Mouse (Mus musculus) frontal cortex, postnatal 25 days (tissue): ENCODE measurements around the gene Fam163a.
A peak's percentile ranks its signal among the peaks of the same experiment; 100 is the strongest.

ENCODE experiments used
- DNase-seq, 2 experiments: peaks; one replicate each; pipeline ENCODE4 v3.0.0; 2022; ENCODE audit warnings: low spot score in 2 of 2

The Fam163a gene

DNA sequence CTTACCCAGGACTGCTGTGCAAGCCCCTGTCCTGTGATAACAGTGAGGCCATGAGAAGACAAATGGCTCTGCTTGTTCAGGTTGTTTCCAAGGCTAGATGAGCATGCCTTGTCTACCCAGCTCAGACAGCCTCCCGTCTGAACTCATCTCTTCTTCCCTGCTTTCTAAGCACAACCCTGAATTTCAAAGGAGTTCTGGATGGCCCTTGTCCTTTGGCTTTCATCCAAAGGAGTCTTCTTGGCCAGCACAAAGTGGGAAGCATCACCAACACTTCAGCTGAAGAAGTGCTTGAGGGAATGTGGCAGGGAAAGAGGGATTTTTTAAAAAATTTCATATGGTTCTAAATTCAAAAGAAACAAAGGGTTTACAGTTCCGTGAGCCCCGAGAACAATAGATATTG, 3.8 kb downstream of the Fam163a start:
- no peak for DNase-seq

GRCm38 (mm10) chr1:156197588-156197987, 7.2 kb downstream of the Fam163a start:
- no peak for DNase-seq

DNA sequence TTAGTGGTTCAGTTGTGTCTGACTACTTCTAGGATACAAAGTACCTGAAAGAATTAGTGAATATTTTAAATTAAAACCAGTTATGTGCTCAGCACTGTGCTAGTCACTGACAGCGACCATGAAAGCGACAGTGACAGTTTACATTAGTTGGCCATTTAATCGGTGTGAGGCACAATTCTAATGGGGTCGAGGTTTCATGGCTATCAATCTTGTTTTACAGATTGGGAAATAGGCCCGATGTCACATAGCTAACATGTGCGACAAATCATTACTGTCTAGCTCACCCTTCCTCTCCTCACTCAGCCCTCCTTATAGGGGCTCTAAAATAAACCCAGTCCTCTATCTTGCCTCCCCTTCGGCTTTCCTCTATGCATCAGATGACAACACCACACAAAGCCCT, 11.5 kb downstream of the Fam163a start:
- no peak for DNase-seq

DNA sequence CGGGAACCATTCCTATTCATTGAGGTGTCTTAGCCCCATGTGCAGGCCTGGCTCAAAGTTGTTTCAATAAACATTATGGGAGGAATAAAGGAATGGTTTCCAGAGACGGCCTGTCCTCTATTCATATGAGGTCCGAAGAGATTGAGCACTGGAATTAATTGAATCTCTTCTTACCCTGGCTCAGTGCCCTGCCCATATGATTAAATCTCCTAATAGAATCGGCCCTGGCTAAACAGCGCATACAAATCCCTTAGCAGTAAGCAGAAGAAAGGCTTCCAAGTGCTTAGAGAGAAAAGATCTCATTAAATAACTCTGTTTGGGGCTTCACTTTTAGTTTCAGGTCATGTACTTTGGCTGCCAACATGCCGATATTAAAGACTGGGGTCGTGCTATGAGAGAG, 12.0 kb downstream of the Fam163a start:
- no peak for DNase-seq

GRCm38 (mm10) chr1:156186646-156187045, 18.2 kb downstream of the Fam163a start:
- no peak for DNase-seq

GRCm38 (mm10) chr1:156184158-156184571, 20.7 kb downstream of the Fam163a start:
- DNase-seq: no peak

- DNase-seq: no peak
Measured at GRCm38 (mm10) chr1:156183176-156183958, 21.5 kb downstream of the Fam163a start.

DNA sequence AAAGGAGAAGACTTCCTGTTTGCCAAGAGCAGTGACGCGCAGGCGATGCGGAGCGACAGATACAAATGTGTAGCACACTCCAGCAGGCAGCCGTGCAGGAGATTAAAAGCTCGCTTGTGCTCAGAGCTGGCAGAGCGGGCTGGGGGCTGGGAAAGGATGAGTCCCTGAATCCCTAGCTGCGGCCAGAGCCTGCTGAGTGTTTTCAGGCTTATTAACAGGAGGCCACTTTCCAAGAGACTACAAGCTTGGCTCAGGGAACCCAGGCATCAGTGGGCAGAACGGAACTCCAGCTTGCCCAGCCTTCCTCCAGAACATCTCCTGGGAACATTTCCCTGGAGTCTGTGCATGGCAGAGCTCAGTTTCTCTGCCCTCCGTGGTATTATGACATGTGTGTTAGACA, 25.0 kb downstream of the Fam163a start:
- peak in 1 of 2 experiments; percentile 24 for DNase-seq

DNA sequence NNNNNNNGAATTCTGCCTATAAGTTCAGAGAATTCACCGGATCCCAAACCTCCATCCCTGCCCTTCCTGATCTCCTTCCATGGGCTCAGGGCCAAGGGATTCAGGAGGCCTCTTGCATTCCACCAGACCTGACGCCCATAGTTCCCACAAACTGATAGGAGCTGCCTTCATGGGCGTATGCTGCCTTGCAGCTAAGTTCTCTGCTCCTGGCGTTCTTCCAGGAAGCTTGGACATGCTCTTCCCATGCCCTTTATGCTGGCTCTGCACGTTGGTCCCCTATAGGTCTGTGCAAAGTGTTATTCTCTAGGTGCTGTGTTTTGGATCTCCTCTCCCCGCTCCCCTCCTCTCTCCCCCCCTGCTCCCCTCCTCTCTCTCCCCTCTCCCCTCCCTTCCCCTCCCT, 36.1 kb downstream of the Fam163a start:
- DNase-seq: no peak

- DNase-seq: no peak
Measured at GRCm38 (mm10) chr1:156116770-156117169, 88.1 kb downstream of the Fam163a start.

GRCm38 (mm10) chr1:156113884-156114499, 90.8 kb downstream of the Fam163a start:
- no peak for DNase-seq

DNA sequence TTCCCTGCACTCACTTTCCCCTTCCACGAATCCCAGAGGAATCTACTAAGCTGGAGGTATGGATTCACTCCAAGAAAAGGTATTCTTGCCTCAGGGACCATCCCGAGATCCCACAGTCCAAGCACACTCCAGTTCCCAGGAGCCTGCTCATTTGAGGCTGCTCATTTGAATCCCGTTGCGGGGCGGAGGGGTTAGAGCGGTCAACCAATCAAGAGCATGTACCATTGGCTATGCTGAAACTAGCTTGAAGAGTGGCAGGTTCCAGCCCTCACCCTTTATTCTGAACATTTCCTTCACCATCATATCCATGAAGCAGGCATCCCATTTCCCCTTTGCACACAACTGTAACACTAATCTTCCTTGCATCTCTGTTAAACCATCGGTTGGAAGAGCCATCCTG, 92.7 kb downstream of the Fam163a start:
- DNase-seq: no peak

DNA sequence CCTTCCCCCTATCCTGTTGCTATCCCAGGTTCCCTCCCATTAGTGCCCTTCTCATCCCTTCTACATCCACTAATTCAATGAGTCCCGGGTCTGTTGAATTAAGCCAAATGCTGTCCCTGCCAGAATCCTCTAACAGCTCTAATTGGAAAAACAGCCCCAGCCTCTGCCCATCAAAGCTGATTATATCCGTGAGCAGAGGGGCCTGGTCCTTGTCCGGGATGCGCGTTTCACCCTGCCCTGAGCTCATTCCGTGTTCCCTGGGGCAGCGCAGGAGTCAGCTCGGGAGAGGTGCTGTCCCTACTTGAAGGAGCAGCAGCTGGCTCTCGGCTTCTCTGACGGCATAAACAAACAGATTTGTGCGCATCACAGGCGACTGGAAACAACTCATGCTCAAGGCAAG, 93.1 kb downstream of the Fam163a start:
- no peak for DNase-seq

GRCm38 (mm10) chr1:156111090-156111489, 93.7 kb downstream of the Fam163a start:
- DNase-seq: no peak

GRCm38 (mm10) chr1:156108400-156108799, 96.4 kb downstream of the Fam163a start:
- DNase-seq: no peak

DNA sequence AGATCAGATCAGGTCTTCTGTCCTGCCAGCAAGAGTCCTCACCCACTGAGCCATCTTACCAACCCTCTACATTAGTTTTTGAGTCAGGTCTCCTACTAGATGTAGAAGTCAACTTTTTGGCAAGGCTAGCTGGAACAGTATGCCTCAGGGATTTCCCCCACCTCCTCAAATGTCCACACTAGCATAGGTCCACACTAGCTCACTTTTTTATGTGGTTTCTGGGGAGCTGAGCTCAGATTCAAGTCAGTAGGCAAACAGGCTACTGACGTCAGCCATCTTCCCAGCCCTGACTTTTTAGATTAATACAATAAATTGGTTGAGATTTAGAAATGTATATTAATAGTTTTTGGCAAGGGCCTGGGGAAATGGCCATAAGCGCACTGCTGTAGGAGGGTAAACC, 97.4 kb downstream of the Fam163a start:
- no peak for DNase-seq

- no peak for DNase-seq
Measured at GRCm38 (mm10) chr1:156105381-156105780, 99.4 kb downstream of the Fam163a start.

GRCm38 (mm10) chr1:156103763-156104162, 101.1 kb downstream of the Fam163a start:
- DNase-seq: no peak

GRCm38 (mm10) chr1:156091811-156092210, 113.0 kb downstream of the Fam163a start:
- no peak for DNase-seq

DNA sequence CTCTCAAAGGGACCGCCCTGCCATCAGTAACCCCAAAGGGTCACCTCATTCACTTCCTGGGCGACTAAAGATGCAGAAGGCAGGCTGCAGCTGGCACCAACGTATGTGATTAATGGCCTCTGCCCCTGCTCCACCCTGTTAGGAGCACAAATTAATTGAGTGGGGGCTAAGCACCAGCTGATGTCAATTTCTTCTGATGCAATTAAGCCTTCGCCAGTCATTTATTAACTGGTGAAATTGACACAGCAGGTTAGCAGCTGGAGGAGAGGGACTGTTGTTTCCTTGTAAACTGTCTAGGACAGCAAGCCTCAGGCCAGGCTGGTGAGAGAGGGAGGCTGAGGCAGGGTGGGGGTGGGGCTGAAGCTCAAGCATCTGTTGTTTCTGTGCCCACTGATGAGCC, 114.8 kb downstream of the Fam163a start:
- no peak for DNase-seq

GRCm38 (mm10) chr1:156089561-156089960, 115.3 kb downstream of the Fam163a start:
- no peak for DNase-seq

- DNase-seq: no peak
Measured at GRCm38 (mm10) chr1:156087586-156087985, 117.2 kb downstream of the Fam163a start.

DNA sequence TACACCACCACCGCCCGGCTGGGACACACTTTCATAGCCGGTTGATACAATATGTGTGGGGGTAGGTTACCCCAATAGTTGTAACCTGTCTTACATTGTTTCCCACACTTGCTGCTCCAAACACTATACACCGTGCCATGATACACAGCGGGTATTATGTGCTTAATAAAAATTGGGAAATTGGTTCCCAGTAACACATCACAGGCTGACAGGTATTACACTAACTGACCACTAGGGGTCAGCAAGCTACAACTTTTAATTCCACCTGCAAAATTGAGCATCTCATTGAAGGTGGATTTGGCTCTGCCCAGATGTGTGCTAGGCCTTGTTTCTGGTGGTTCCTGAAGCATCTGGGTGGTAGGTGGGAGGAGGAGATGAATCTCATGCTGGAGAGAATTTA, 119.1 kb downstream of the Fam163a start:
- DNase-seq: peak; percentile 8 to 26
